Mouse (Mus musculus): ENCODE data around the gene Clns1a. TPM values are rescaled to one million over a fixed set of nuclear protein-coding genes. Genes with fewer than 3 reads are reported as not detected.

Gene Clns1a
- total and polyA plus RNA-seq, 3 experiments, result 140 to 305 (median 240) TPM

GRCm38 (mm10) chr7:97765963-97766347 lies 69.5 kb downstream of the Clns1a start:
- dilution Hi-C loops (cut with MboI; ENCODE audit: extremely low pct_ligation_motif_present, extremely low pct_unique_long_range_greater_than_20kb, low sequenced_read_pairs), result no loop called here
- Histone ChIP-seq H3K4me2 (ENCODE audit: insufficient read depth, low read depth, poor library complexity, severe bottlenecking) (no peak overlapping the region), H3K27ac (ENCODE audit: insufficient read depth, low read depth) (no peak overlapping the region), H3K4me3 (replicated peaks in 1 of 3; ENCODE audit: low read depth in 2 of 3, low read length in 2 of 3, poor library complexity in 1 of 3) (no peak overlapping the region), H3K9me3 (replicated peaks; ENCODE audit: low read length) (no peaks in the 10 kb centered on the region), H3K36me3 (replicated peaks in 1 of 2; ENCODE audit: control insufficient read depth in 1 of 2, insufficient read depth in 1 of 2, low read length in 1 of 2) (no peaks in the 10 kb centered on the region), H3K4me1 (ENCODE audit: control insufficient read depth in 1 of 2, insufficient read depth in 2 of 2) (peaks cover 4 to 5% of the 10 kb centered on the region in 2 experiments; a peak in 3 of 4 replicates), H3K79me2 (replicated peaks; ENCODE audit: control insufficient read depth, extremely low read depth, insufficient read depth, poor library complexity, severe bottlenecking) (no peaks in the 10 kb centered on the region), H3K27me3 (replicated peaks) (no peaks in the 10 kb centered on the region), H3K9ac (ENCODE audit: insufficient read depth, low read depth) (no peak overlapping the region)
- TF ChIP-seq RAD21 (IDR thresholded peaks at IDR 0.05; ENCODE audit: low read depth, low read length) (no peak), POLR2AphosphoS2 (IDR thresholded peaks at IDR 0.05; ENCODE audit: low read depth, low read length) (no peak), MAFK (IDR thresholded peaks at IDR 0.05; ENCODE audit: insufficient replicate concordance, low read length) (no peak), UBTF (IDR thresholded peaks at IDR 0.05; ENCODE audit: low read depth, low read length) (no peak), ETS1 (conservative IDR thresholded peaks at IDR 0.05; ENCODE audit: low read depth, low read length) (no peak), IRF4 (IDR thresholded peaks at IDR 0.05; ENCODE audit: low read depth, low read length) (no peak), GABPA (IDR thresholded peaks at IDR 0.05; ENCODE audit: insufficient replicate concordance, low read depth, low read length) (no peak), HCFC1 (IDR thresholded peaks at IDR 0.05; ENCODE audit: low read depth, low read length) (no peak), CHD1 (IDR thresholded peaks at IDR 0.05; ENCODE audit: low read depth, low read length) (no peak), ZKSCAN1 (IDR thresholded peaks at IDR 0.05; ENCODE audit: borderline replicate concordance, low read depth, low read length) (no peak), MEF2A (IDR thresholded peaks at IDR 0.05; ENCODE audit: borderline replicate concordance, low read depth, low read length) (no peak), TCF12 (IDR thresholded peaks at IDR 0.05; ENCODE audit: low read depth, low read length) (no peak), ZC3H11A (IDR thresholded peaks at IDR 0.05; ENCODE audit: low read depth, low read length) (no peak), SMC3 (IDR thresholded peaks at IDR 0.05; ENCODE audit: low read depth, low read length) (no peak), NRF1 (IDR thresholded peaks at IDR 0.05; ENCODE audit: low read depth, low read length) (no peak), JUN (IDR thresholded peaks at IDR 0.05; ENCODE audit: insufficient read depth, low read depth, low read length) (no peak), JUND (conservative IDR thresholded peaks at IDR 0.05; ENCODE audit: low read depth, low read length) (no peak), PAX5 (IDR thresholded peaks at IDR 0.05; ENCODE audit: low read length) (no peak)
- DNase-seq (ENCODE audit: extremely low read depth), result no peak
- in situ Hi-C loops (cut with MboI; ENCODE audit: low pct_ligation_motif_present, low pct_unique_long_range_greater_than_20kb, low sequenced_read_pairs), result no loop called here

GRCm38 (mm10) chr7:97766406-97767166 lies 70.2 kb downstream of the Clns1a start:
- no peak overlapping the region for H3K27ac ChIP-seq (ENCODE audit: insufficient read depth, low read depth)
- dilution Hi-C loops (cut with MboI; ENCODE audit: extremely low pct_ligation_motif_present, extremely low pct_unique_long_range_greater_than_20kb, low sequenced_read_pairs), result no loop called here
- TF ChIP-seq ELF1 (IDR thresholded peaks at IDR 0.05; ENCODE audit: low read depth, low read length) (no peak), TBP (conservative IDR thresholded peaks at IDR 0.05; ENCODE audit: low read depth, low read length) (no peak), NELFE (IDR thresholded peaks at IDR 0.05; ENCODE audit: low read depth, low read length) (no peak), MEF2A (IDR thresholded peaks at IDR 0.05; ENCODE audit: borderline replicate concordance, low read depth, low read length) (no peak), NRF1 (IDR thresholded peaks at IDR 0.05; ENCODE audit: low read depth, low read length) (no peak), MAX (IDR thresholded peaks at IDR 0.05; ENCODE audit: low read length) (no peak), HCFC1 (IDR thresholded peaks at IDR 0.05; ENCODE audit: low read depth, low read length) (no peak), ZMIZ1 (IDR thresholded peaks at IDR 0.05; ENCODE audit: low read depth, low read length) (no peak), CHD1 (IDR thresholded peaks at IDR 0.05; ENCODE audit: low read depth, low read length) (no peak), E2F4 (IDR thresholded peaks at IDR 0.05; ENCODE audit: insufficient replicate concordance, low read depth, low read length) (no peak), MAFK (IDR thresholded peaks at IDR 0.05; ENCODE audit: insufficient replicate concordance, low read length) (no peak), RCOR1 (conservative IDR thresholded peaks at IDR 0.05; ENCODE audit: low read depth, low read length) (no peak), JUND (conservative IDR thresholded peaks at IDR 0.05; ENCODE audit: low read depth, low read length) (no peak), ETS1 (conservative IDR thresholded peaks at IDR 0.05; ENCODE audit: low read depth, low read length) (no peak), POLR2A (IDR thresholded peaks at IDR 0.05; ENCODE audit: low read depth, low read length) (no peak)
- no peak overlapping the region for H3K9ac ChIP-seq (ENCODE audit: insufficient read depth, low read depth)
- no peak overlapping the region for H3K4me3 ChIP-seq (replicated peaks in 1 of 3; ENCODE audit: low read depth in 2 of 3, low read length in 2 of 3, poor library complexity in 1 of 3)
- DNase-seq (ENCODE audit: extremely low read depth), result no peak
- H3K79me2 ChIP-seq (replicated peaks; ENCODE audit: control insufficient read depth, extremely low read depth, insufficient read depth, poor library complexity, severe bottlenecking), result no peaks in the 10 kb centered on the region
- H3K4me1 ChIP-seq (ENCODE audit: control insufficient read depth in 1 of 2, insufficient read depth in 2 of 2), result peaks cover 4 to 5% of the 10 kb centered on the region in 2 experiments; a peak in 3 of 4 replicates
- no peaks in the 10 kb centered on the region for H3K9me3 ChIP-seq (replicated peaks; ENCODE audit: low read length)
- H3K4me2 ChIP-seq (ENCODE audit: insufficient read depth, low read depth, poor library complexity, severe bottlenecking), result no peak overlapping the region
- in situ Hi-C loops (cut with MboI; ENCODE audit: low pct_ligation_motif_present, low pct_unique_long_range_greater_than_20kb, low sequenced_read_pairs), result no loop called here
- H3K27me3 ChIP-seq (replicated peaks), result no peaks in the 10 kb centered on the region
- H3K36me3 ChIP-seq (replicated peaks in 1 of 2; ENCODE audit: control insufficient read depth in 1 of 2, insufficient read depth in 1 of 2, low read length in 1 of 2), result no peaks in the 10 kb centered on the region

All from CH12.LX (cell line).